Mouse (Mus musculus) megakaryocyte progenitor cell, adult 5-6 weeks (primary cell): Measurements from ENCODE around the gene Fcrlb. TPM values are rescaled to one million over a fixed set of nuclear protein-coding genes. Genes with fewer than 3 reads are reported as not detected.
"Not testable (repeated sequence)": the region's sequence is repeated elsewhere in the genome, so short reads cannot be mapped to it uniquely, and the experiment has no call there.

Experiments used
- ATAC-seq: replicated peaks from 2 replicates; pipeline ENCODE4 v1.8.0; 2016; ENCODE audit warnings: mild to moderate bottlenecking, moderate TSS enrichment, inconsistent platforms; ENCODE audit not compliant: poor library complexity
- total RNA-seq, 2 experiments: library from RNA; stranded (forward) in 1 of 2; stranded (reverse) in 1 of 2; fragments of 157-497, 149-512 nt in 1 of 2; fragments of 200-1000 nt in 1 of 2; gene quantifications; 2 replicates each; pipeline versions ENCODE4 v1.2.3 to v1.2.4; 2015 to 2017

Fcrlb gene
- total RNA-seq (2015) (not detected in 2 replicates), total RNA-seq (2017) (not detected in 2 replicates)

- ATAC-seq, result no peak
These were observed at the start of gene Fcrlb for GRCm38 (mm10) chr1:170912891-170913615. Fcrlb (minus strand) TSS chr1:170912941.

- peak; percentile 30; the same call in 1 of the 2 replicates for ATAC-seq
These were observed 49.6 kb upstream of the Fcrlb start for GRCm38 (mm10) chr1:170962301-170962700.

GRCm38 (mm10) chr1:170961101-170961500 is 48.4 kb upstream of the Fcrlb start:
- no peak for ATAC-seq

- ATAC-seq, result peak; percentile 75
These were observed 47.0 kb upstream of the Fcrlb start for GRCm38 (mm10) chr1:170959791-170960190.

GRCm38 (mm10) chr1:170958225-170958624 is 45.5 kb upstream of the Fcrlb start:
- ATAC-seq, result peak; percentile 52

- ATAC-seq, result peak; percentile 94
These were observed 40.5 kb upstream of the Fcrlb start for GRCm38 (mm10) chr1:170953192-170953591.

GRCm38 (mm10) chr1:170950772-170951171 is 38.0 kb upstream of the Fcrlb start:
- peak; percentile 68 for ATAC-seq

GRCm38 (mm10) chr1:170944908-170945307 is 32.2 kb upstream of the Fcrlb start:
- ATAC-seq, result not testable (repeated sequence)

GRCm38 (mm10) chr1:170944151-170944550 is 31.4 kb upstream of the Fcrlb start:
- ATAC-seq, result not testable (repeated sequence)

- ATAC-seq, result peak; percentile 67
These were observed 26.5 kb upstream of the Fcrlb start for GRCm38 (mm10) chr1:170939255-170939654.

- ATAC-seq, result peak; percentile 78
These were observed 21.6 kb upstream of the Fcrlb start for GRCm38 (mm10) chr1:170934383-170934782.

- ATAC-seq, result peak; percentile 49; the same call in 1 of the 2 replicates
These were observed 21.2 kb upstream of the Fcrlb start for GRCm38 (mm10) chr1:170933940-170934339.

- no peak for ATAC-seq
These were observed 20.7 kb upstream of the Fcrlb start for GRCm38 (mm10) chr1:170933386-170933920.

- ATAC-seq, result no peak
These were observed 19.3 kb upstream of the Fcrlb start for GRCm38 (mm10) chr1:170932043-170932442.

- no peak for ATAC-seq
These were observed 16.5 kb upstream of the Fcrlb start for GRCm38 (mm10) chr1:170929245-170929644.

GRCm38 (mm10) chr1:170928467-170928866 is 15.7 kb upstream of the Fcrlb start:
- ATAC-seq, result no peak

GRCm38 (mm10) chr1:170927378-170927777 is 14.6 kb upstream of the Fcrlb start, which contains the start of gene Fcrla:
Fcrla (minus strand) TSS chr1:170927583.
- ATAC-seq, result no peak

GRCm38 (mm10) chr1:170926941-170927340 is 14.2 kb upstream of the Fcrlb start:
- ATAC-seq, result no peak

- peak; percentile 97 for ATAC-seq
These were observed 11.7 kb upstream of the Fcrlb start for GRCm38 (mm10) chr1:170924485-170924884.

GRCm38 (mm10) chr1:170919308-170919707 is 6.6 kb upstream of the Fcrlb start:
- 0 out of 2 replicates have a peak, but pooled peaks have one; percentile 26 for ATAC-seq

- ATAC-seq, result no peak
These were observed 2.9 kb upstream of the Fcrlb start for GRCm38 (mm10) chr1:170915657-170916056.
